Mouse (Mus musculus) heart, adult 2 months (tissue): ENCODE measurements around the gene Spi1. TPM values are rescaled to one million over a fixed set of nuclear protein-coding genes. Genes with fewer than 3 reads are reported as not detected.

ENCODE experiments used
- DNase-seq, 2 experiments: peaks; one replicate each; pipeline ENCODE4 v3.0.0; 2021
- H3K27ac ChIP-seq: fragments of 200-600 bp; 2 replicates; pipeline ENCODE4 v1.8.1; 2022
- H3K27me3 ChIP-seq: fragments of 200-500 bp; 2 replicates; pipeline ENCODE4 v1.6.1; 2012; ENCODE audit warnings: mild to moderate bottlenecking, low read length, inconsistent platforms, mixed read lengths; ENCODE audit not compliant: control insufficient read depth, insufficient read depth
- H3K36me3 ChIP-seq: fragments of 200-500 bp; 2 replicates; pipeline ENCODE4 v1.6.1; 2012; ENCODE audit warnings: low read length, inconsistent platforms; ENCODE audit not compliant: control insufficient read depth, insufficient read depth
- H3K4me1 ChIP-seq: fragments of 200-500 bp; 2 replicates; pipeline ENCODE4 v1.6.1; 2011; ENCODE audit warnings: low read length; ENCODE audit not compliant: control insufficient read depth, insufficient read depth
- H3K4me3 ChIP-seq: fragments of 200-600 bp; 2 replicates; pipeline ENCODE4 v1.8.1; 2022
- H3K79me2 ChIP-seq: fragments of 200-500 bp; replicated peaks from 2 replicates; pipeline ENCODE4 v1.6.1; 2012; ENCODE audit warnings: mild to moderate bottlenecking, inconsistent platforms, low read length, moderate library complexity, mixed read lengths; ENCODE audit not compliant: control insufficient read depth, insufficient read depth
- H3K9ac ChIP-seq: fragments of 200-500 bp; 2 replicates; pipeline ENCODE4 v1.6.1; 2012; ENCODE audit warnings: low read depth, mild to moderate bottlenecking, control low read depth, inconsistent platforms, low read length, mixed read lengths
- CTCF ChIP-seq: fragments of 200-600 bp; IDR thresholded peaks from 2 replicates; pipeline ENCODE4 v1.8.1; 2022; ENCODE audit warnings: antibody characterized with exemption, mild to moderate bottlenecking, moderate library complexity
- EP300 ChIP-seq: fragments of 200-500 bp; IDR thresholded peaks from 2 replicates; pipeline ENCODE4 v1.6.1; 2011; ENCODE audit warnings: low read depth, low read length, control low read depth; ENCODE audit not compliant: insufficient read depth
- POLR2A ChIP-seq: fragments of 200-500 bp; IDR thresholded peaks from 2 replicates; pipeline ENCODE4 v1.6.1; 2011; ENCODE audit warnings: mild to moderate bottlenecking, low read depth, low read length, control low read depth; ENCODE audit not compliant: insufficient read depth
- WGBS: fragments of 180-500 bp; shearing (Covaris S2); methylation state at CpG from one replicate; pipeline ENCODE4 v1.1.7; 2018; 5-methylcytosine and 5-hydroxymethylcytosine counted together
- intact Hi-C: fragments of 180-260 bp; cut with DNase I; formaldehyde crosslinking; loops from one replicate; pipeline ENCODE4 v1.15.1; 2025
- polyA plus RNA-seq: library from polyadenylated mRNA; depleted of rRNA; stranded (reverse); fragments of >200 nt; gene quantifications from 2 replicates; pipeline ENCODE4 v1.2.3, GENCODE M21; 2012
- total RNA-seq, 2 experiments: library from RNA; stranded (reverse); gene quantifications; 2 replicates each; pipeline ENCODE4 v1.2.3; 2021

The Spi1 gene
- total and polyA plus RNA-seq, 3 experiments = 3.7 to 17.2 (median 6.2) TPM

GRCm38 (mm10) chr2:91090208-91090607, 8.0 kb downstream of the Spi1 start:
- no peaks in the 10 kb centered on the region for H3K36me3 ChIP-seq
- H3K27ac ChIP-seq = no peak overlapping the region
- intact Hi-C loops = no loop called here
- no peak for DNase-seq
- no peaks in the 10 kb centered on the region for H3K27me3 ChIP-seq
- H3K79me2 ChIP-seq = no peaks in the 10 kb centered on the region
- 48% methylated on average over 6 of the region's 6 CpGs for WGBS
- H3K9ac ChIP-seq = no peak overlapping the region
- TF ChIP-seq CTCF (no peak), EP300 (no peak), POLR2A (no peak)
- no peak overlapping the region for H3K4me3 ChIP-seq
- H3K4me1 ChIP-seq = no peaks in the 10 kb centered on the region

GRCm38 (mm10) chr2:91090827-91091226, 8.6 kb downstream of the Spi1 start:
- WGBS = 75% methylated on average over 6 of the region's 6 CpGs
- Histone ChIP-seq H3K79me2 (no peaks in the 10 kb centered on the region), H3K4me1 (no peaks in the 10 kb centered on the region), H3K9ac (no peak overlapping the region), H3K4me3 (no peak overlapping the region), H3K36me3 (no peaks in the 10 kb centered on the region), H3K27me3 (no peaks in the 10 kb centered on the region), H3K27ac (no peak overlapping the region)
- TF ChIP-seq POLR2A = no peak
- TF ChIP-seq EP300 = no peak
- no peak for TF ChIP-seq CTCF
- no peak for DNase-seq
- intact Hi-C loops = no loop called here

DNA sequence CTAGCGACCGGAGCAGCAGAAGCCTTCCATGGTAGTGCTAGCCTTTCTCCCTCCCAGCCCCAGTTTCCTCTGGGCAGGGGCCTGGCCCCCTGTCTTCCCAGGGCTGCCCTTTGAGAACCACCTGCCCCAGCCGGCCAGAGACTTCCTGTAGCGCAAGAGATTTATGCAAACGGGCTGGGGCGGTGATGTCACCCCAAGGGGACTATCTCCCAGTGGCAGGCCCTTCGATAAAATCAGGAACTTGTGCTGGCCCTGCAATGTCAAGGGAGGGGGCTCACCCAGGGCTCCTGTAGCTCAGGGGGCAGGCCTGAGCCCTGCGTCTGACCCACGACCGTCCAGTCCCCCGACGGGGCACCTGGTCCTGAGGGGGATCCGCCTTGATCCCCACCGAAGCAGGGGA, 14.3 kb downstream of the Spi1 start:
- TF ChIP-seq POLR2A (0 out of 2 replicates have a peak, but pooled peaks have one; percentile 27), CTCF (no peak)
- Histone ChIP-seq H3K27ac (peak overlapping the region; percentile 31; the same call in 1 of the 2 replicates), H3K4me1 (no peaks in the 10 kb centered on the region), H3K36me3 (no peaks in the 10 kb centered on the region), H3K27me3 (no peaks in the 10 kb centered on the region), H3K79me2 (no peaks in the 10 kb centered on the region), H3K9ac (peak overlapping the region; percentile 51), H3K4me3 (no peak overlapping the region)
- peak in 1 of 2 experiments; percentile 81 for DNase-seq
- 69% methylated on average over 14 of the region's 14 CpGs for WGBS
- intact Hi-C loops = no loop called here

- H3K36me3 ChIP-seq = no peaks in the 10 kb centered on the region
- peak overlapping the region; percentile 31; the same call in 1 of the 2 replicates for H3K27ac ChIP-seq
- H3K4me1 ChIP-seq = no peaks in the 10 kb centered on the region
- H3K4me3 ChIP-seq = no peak overlapping the region
- H3K9ac ChIP-seq = peak overlapping the region; percentile 51
- TF ChIP-seq CTCF (no peak), POLR2A (no peak), EP300 (no peak)
- WGBS = 70% methylated on average over 10 of the region's 10 CpGs
- H3K27me3 ChIP-seq = no peaks in the 10 kb centered on the region
- DNase-seq = no peak
- no peaks in the 10 kb centered on the region for H3K79me2 ChIP-seq
- intact Hi-C loops = no loop called here
Measured at GRCm38 (mm10) chr2:91097015-91097414, 14.8 kb downstream of the Spi1 start.

DNA sequence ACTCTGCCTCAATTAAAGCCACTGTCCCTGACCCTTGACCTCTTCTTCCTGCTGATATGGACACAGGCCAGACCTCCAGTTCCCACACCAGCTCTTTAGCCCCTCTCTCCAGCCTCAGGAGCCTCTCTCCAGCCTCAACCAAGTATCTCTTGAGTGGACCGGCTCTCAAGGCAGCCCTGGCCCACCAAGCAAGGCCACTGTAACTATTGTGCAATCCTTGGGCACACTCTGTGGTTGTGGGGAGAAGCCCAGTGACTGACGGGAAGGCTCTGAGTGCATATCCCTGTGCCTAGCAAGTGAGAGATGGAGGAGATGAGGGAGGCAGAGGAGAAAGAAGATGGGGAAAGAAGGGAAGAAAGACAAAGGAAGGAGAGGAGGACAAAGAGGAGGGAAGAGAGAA, 16.0 kb downstream of the Spi1 start:
- Histone ChIP-seq H3K79me2 (no peaks in the 10 kb centered on the region), H3K9ac (no peak overlapping the region), H3K4me1 (no peaks in the 10 kb centered on the region), H3K4me3 (no peak overlapping the region), H3K27me3 (no peaks in the 10 kb centered on the region), H3K36me3 (no peaks in the 10 kb centered on the region), H3K27ac (no peak overlapping the region)
- intact Hi-C loops = no loop called here
- TF ChIP-seq CTCF = no peak
- no peak for TF ChIP-seq POLR2A
- TF ChIP-seq EP300 = no peak
- WGBS = 74% methylated on average over 2 of the region's 2 CpGs
- DNase-seq = peak in 1 of 2 experiments; percentile 48

DNA sequence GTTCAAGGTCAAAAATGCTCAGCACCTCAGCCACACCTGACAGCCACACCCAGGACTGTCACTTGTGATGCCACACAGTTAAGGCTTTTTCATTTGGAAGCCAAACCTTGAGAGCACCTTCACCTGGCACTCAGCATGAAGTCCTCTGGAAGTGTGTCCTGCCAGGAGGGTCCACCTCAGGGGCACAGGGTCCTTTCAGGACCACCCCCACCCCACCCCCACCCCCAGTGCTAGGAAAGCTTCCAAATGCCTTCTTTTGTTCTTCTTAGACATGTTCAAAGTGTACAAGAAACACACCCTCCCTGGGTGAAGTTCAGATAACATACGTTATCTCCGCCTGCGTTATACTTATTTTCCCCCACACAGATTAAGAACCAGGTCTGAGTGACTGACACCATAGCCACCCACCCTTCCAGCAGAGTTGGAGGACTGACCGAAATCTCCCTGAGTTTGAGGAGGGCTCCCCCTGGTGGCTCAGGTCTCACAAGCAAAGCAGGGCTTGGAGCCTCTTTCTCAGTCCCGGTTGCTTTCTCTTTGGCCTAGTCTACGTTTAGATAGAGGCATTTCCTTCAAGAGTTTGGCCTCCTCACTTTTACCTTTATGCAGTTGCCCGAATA, 19.0 kb downstream of the Spi1 start:
- H3K4me1 ChIP-seq = no peaks in the 10 kb centered on the region
- peak; percentile 94 for TF ChIP-seq CTCF
- TF ChIP-seq POLR2A = no peak
- TF ChIP-seq EP300 = peak; percentile 85
- intact Hi-C loops = loop anchor here (1.0 to 5.0 kb wide), 4 partner anchors 31 to 235 kb away; partner anchors contain the start of genes Celf1 and Slc39a13
- H3K36me3 ChIP-seq = no peaks in the 10 kb centered on the region
- DNase-seq = peak; percentile 85 to 91
- H3K4me3 ChIP-seq = no peak overlapping the region
- WGBS = 2% methylated on average over 7 of the region's 7 CpGs
- no peak overlapping the region for H3K27ac ChIP-seq
- no peak overlapping the region for H3K9ac ChIP-seq
- H3K79me2 ChIP-seq = no peaks in the 10 kb centered on the region
- no peaks in the 10 kb centered on the region; the same call in 1 of the 2 replicates for H3K27me3 ChIP-seq
